ENCODE assay signal across 9 mouse cellular contexts in genomic region chr1:55225398-55225797, GRCm38 (mm10). TPM values are rescaled to one million over a fixed set of nuclear protein-coding genes. Genes with fewer than 3 reads are reported as not detected.
DNase-seq lines count a peak whose midpoint lies in the region; ATAC-seq and TF ChIP-seq lines count a peak whose summit lies in the region.
"Had no signal": no experiment of that assay in that cellular context is flagged by ENCODE, and none has a peak within 500 bp of the region (broad histone marks: within the 10 kb centered on the region; RNA-seq: fewer than 3 reads in every experiment).

No protein-coding gene starts in this region.

- peak overlapping the region; percentile 37 for H3K9ac ChIP-seq in intestine, embryonic 15.5 days
- H3K9ac ChIP-seq in neural tube, embryonic 13.5 days: peak overlapping the region; percentile 61

- WGBS in intestine, embryonic 15.5 days: 37% methylated on average over 3 of the region's 3 CpGs
- WGBS in neural tube, embryonic 13.5 days: 27% methylated on average over 3 of the region's 3 CpGs

- DNase-seq in layer of hippocampus, adult 2 months (ENCODE audit: low spot score in 2 of 2): peak in 1 of 2 experiments; percentile 46
- DNase-seq in layer of hippocampus, adult 9-11 months: no peak
- DNase-seq in urinary bladder, adult 18-20 months (ENCODE audit: low spot score in 2 of 2): no peak
- no peak for DNase-seq in cerebellum, adult 9-11 months
- DNase-seq in kidney, postnatal 4 days: no peak

- no peak for TF ChIP-seq CTCF in layer of hippocampus, adult 2 months (conservative IDR thresholded peaks at IDR 0.05)
- no peak for TF ChIP-seq CTCF in embryonic fibroblast, embryonic 13.5 days (IDR thresholded peaks at IDR 0.05; ENCODE audit: borderline replicate concordance, insufficient read depth, low read length)

- no peaks in the 10 kb centered on the region for H3K9me3 ChIP-seq in intestine, embryonic 15.5 days
- no peaks in the 10 kb centered on the region for H3K9me3 ChIP-seq in neural tube, embryonic 13.5 days

- H3K4me3 ChIP-seq in layer of hippocampus, adult 2 months: peak overlapping the region; percentile 63
- peak overlapping the region; percentile 45 for H3K4me3 ChIP-seq in embryonic fibroblast, embryonic 13.5 days (ENCODE audit: insufficient read depth, low read length)
- H3K4me3 ChIP-seq in intestine, embryonic 15.5 days (replicated peaks): peak overlapping the region; percentile 29
- peak overlapping the region; percentile 43 for H3K4me3 ChIP-seq in neural tube, embryonic 13.5 days

- peaks cover 3% of the 10 kb centered on the region for H3K4me1 ChIP-seq in embryonic fibroblast, embryonic 13.5 days (ENCODE audit: control insufficient read depth, insufficient read depth, low read length)
- 0 out of 2 replicates have a peak, but pooled peaks cover 4% of the 10 kb centered on the region for H3K4me1 ChIP-seq in intestine, embryonic 15.5 days (replicated peaks)
- H3K4me1 ChIP-seq in neural tube, embryonic 13.5 days (replicated peaks): peaks cover 35% of the 10 kb centered on the region

- peak overlapping the region; percentile 91 for H3K27ac ChIP-seq in layer of hippocampus, adult 2 months
- H3K27ac ChIP-seq in embryonic fibroblast, embryonic 13.5 days (ENCODE audit: insufficient read depth, low read length): no peak overlapping the region
- no peak overlapping the region for H3K27ac ChIP-seq in intestine, embryonic 15.5 days
- peak overlapping the region; percentile 62 for H3K27ac ChIP-seq in neural tube, embryonic 13.5 days (replicated peaks)

- H3K36me3 ChIP-seq in intestine, embryonic 15.5 days: no peaks in the 10 kb centered on the region
- H3K36me3 ChIP-seq in neural tube, embryonic 13.5 days: no peaks in the 10 kb centered on the region

- no peak for TF ChIP-seq POLR2A in embryonic fibroblast, embryonic 13.5 days (IDR thresholded peaks at IDR 0.05; ENCODE audit: low read depth, low read length)

- H3K27me3 ChIP-seq in intestine, embryonic 15.5 days (replicated peaks): 0 out of 2 replicates have a peak, but pooled peaks cover 5% of the 10 kb centered on the region
- H3K27me3 ChIP-seq in neural tube, embryonic 13.5 days: no peaks in the 10 kb centered on the region

- no peak for ATAC-seq in intestine, embryonic 15.5 days
- ATAC-seq in neural tube, embryonic 13.5 days (ENCODE audit: low read depth): no peak

- peak overlapping the region; percentile 64 for H3K4me2 ChIP-seq in intestine, embryonic 15.5 days (replicated peaks)
- peak overlapping the region; percentile 66 for H3K4me2 ChIP-seq in neural tube, embryonic 13.5 days

RNA-seq across cellular contexts. Expression of gene Rftn2, which starts 1.2 kb away (rescaled TPM):
- 10 to 100 TPM; 32.2 to 35.8 TPM for total RNA-seq in layer of hippocampus, adult 2 months (2021)
- polyA plus RNA-seq in embryonic fibroblast, embryonic 13.5 days (2011; ENCODE audit: insufficient read length, low read depth, missing spikeins): 10.4 and 14.3 TPM in 2 replicates
- 8.5 and 9.8 TPM in 2 replicates for polyA plus RNA-seq in intestine, embryonic 15.5 days (2015; fragmentation: Nextera tagmentation; extraction: Ambion mirVana)
- polyA plus RNA-seq in neural tube, embryonic 13.5 days (2015; fragmentation: Nextera tagmentation; extraction: Ambion mirVana): 9.4 and 12.7 TPM in 2 replicates
- total RNA-seq: MEL had no signal

RNA-seq across cellular contexts. Expression of gene Mars2, which starts 11.6 kb away (rescaled TPM):
- 1 to 10 TPM; 8.8 to 9.5 TPM for total RNA-seq in layer of hippocampus, adult 2 months (2021)
- 3.4 and 3.5 TPM in 2 replicates for polyA plus RNA-seq in embryonic fibroblast, embryonic 13.5 days (2011; ENCODE audit: insufficient read length, low read depth, missing spikeins)
- 5.2 and 5.3 TPM in 2 replicates for polyA plus RNA-seq in intestine, embryonic 15.5 days (2015; fragmentation: Nextera tagmentation; extraction: Ambion mirVana)
- 2.4 and 2.6 TPM in 2 replicates for polyA plus RNA-seq in neural tube, embryonic 13.5 days (2015; fragmentation: Nextera tagmentation; extraction: Ambion mirVana)

Comparison
In these comparisons a context has a peak if more than half of its experiments do, and no peak if none do; other contexts are left out.
1. H3K27ac ChIP-seq: peak in layer of hippocampus, adult 2 months (single experiment) and neural tube, embryonic 13.5 days (single experiment); none in embryonic fibroblast, embryonic 13.5 days (single experiment) and intestine, embryonic 15.5 days (single experiment).
2. Peak in every context shown above with its lines, with median percentiles within 50 percentile points of each other: H3K4me3 ChIP-seq.